Mouse (Mus musculus) heart, postnatal 4 days (tissue): Measurements from ENCODE around the gene Mlkl. TPM values are rescaled to one million over a fixed set of nuclear protein-coding genes. Genes with fewer than 3 reads are reported as not detected.
"Not testable (repeated sequence)": the region's sequence is repeated elsewhere in the genome, so short reads cannot be mapped to it uniquely, and the experiment has no call there.

Experiments used
- DNase-seq: peaks from one replicate; pipeline ENCODE4 v3.0.0; 2021
- total RNA-seq, 2 experiments: library from RNA; stranded (reverse); gene quantifications; 2 replicates each; pipeline ENCODE4 v1.2.3; 2021

Mlkl gene
- 1 to 10 TPM; 4.3 to 4.7 TPM for total RNA-seq

DNA sequence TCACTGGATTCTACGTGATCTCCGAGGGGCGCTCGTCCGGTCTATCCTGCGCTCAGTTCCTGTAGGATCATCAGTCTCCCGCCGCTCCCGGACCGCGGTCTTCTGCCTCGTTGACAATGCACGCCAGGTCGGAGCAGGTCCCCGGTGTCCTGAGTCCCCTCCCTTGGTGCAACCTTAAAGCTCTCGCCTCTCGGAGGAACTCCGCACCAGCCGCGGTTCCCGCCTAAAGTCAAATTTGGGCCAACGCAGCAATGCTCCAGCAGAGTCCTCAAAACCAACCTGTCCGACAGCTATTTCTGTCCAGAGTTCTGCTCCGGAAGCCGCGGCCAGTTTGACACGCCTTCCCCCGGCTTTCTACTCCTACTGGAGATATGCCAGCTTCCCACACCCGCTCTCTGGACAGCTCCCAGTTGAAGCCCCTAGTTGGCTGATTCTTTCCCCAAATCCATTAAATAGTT, at the start of gene Mlkl:
TSS of gene Mlkl (minus strand) at position 288 of the 458 bp plus-strand sequence.
- peak; percentile 66 for DNase-seq

DNA sequence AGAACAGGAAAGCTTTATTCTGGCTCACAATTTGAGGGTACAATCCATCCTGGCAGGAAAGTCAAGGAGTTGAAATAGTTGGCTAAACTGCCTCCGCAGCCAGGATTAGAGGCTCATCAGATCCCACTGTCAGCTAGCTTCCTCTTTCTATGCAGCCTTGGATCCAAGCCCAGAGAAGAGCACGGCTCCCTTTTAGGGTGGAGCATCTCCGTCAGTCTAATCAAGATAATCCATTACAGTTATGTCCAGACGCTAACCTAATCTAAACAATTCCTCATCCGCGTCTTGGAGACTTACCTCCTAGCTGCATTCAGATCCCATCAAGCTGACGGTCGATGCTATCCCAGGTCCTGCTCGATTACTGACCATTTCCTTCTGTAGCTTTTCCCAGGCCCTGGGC, 47.9 kb upstream of the Mlkl start:
- DNase-seq: no peak

DNA sequence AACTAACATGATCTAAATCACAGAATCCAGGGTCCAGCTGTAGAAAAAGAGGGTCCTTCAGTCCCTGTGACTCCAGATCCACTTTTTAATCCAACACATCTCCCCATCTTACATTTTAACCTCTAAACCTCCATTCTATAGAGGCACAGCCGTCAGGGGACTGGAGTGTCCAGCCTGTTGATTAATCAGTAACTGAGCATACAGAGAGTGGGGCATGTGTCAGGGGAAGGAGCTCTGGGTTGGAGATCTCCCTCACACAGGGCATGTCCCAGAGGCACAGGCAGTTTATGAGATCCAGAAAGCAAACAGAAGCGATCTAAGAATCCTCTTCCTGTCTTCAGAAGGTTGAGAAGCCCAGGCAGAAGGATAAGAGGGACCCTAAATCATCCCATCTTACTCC, 46.7 kb upstream of the Mlkl start:
- no peak for DNase-seq

DNA sequence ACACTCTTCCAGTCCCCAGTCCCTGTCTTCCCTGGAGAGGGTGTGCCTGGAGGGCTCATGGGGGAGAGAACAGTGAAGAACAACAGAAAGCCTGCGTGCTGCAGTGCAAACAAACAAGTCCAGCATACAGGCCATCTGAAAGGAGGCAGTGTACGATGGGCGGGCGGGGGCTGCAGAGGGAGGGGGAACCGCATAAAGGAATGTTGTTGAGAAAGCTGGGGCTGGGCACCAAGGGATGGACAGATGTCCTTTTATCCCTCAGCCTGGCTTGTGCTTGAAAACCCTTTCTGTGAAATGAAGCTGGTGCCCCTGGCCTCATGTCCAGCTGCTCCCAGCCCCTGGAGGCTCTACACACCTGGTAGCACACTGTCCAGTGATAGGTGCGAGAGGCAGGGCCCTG, 37.2 kb upstream of the Mlkl start:
- DNase-seq: no peak

DNA sequence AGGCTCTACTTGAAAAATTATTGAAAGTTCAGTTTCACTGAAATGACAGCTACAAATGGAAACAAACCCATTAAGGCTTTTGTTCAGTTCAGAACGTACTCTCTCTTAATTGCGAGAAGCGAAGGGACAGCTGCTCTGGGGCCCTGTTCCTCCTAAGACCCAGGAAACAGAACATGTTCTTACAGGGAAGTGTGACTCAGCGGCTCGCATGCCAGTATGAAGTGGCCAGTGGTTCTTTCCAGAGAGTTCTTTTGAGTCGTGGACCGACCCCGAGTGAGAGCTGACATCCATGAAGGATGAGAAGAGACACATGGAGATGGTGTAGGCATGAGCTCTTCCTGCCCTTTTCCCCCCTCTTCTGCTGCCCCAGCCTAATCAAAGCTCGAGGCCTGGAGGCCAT, 31.7 kb upstream of the Mlkl start:
- no peak for DNase-seq

DNA sequence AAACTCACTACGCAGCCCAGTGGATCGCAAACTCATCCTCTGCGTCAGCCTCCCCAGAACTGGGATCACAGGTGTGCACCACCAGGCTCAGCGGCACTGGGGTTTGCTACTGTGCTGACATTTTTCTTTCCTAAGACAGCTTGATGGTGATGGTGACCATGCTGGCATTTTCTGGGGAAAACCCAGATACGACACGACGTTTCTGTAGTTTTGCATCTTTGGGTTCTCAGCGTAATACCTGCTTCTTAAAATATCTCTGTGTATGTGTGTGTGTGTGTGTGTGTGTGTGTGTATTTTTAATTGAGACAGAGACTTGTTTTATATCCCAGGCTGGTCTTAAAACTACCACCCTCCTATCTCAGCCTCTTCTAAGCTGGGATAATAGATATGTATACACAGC, 29.4 kb upstream of the Mlkl start:
- DNase-seq: no peak

DNA sequence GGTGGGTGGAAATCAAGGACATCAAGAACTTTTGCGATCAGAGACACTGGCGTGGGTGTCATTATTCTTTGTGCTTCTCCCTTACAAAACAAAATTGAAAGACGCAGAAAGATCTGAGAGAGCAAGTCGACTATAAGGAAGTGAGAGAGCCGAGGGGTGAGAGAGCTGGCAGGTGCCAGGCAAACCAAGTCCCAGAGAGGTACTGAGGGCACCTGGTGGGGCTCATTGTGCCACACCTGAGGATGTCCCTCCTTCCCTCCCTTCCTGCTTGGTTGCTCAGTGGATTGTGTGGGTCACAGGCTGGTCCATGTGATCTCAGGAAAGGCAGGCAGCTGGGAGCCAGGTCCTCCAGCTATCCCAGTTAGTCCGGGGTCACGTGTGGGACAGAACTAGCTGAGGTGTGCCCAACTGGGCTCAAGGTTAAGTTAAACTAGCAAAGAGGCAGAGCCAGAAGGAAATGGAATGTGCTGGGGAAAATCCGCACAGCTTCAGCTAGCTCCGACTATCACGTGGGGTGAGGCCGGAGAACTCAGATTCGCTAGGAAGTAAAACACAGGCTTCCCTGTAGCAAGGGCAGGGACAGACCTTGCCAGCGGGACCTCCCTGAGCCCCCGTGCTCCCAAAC, 28.7 kb upstream of the Mlkl start:
- peak; percentile 27 for DNase-seq

DNA sequence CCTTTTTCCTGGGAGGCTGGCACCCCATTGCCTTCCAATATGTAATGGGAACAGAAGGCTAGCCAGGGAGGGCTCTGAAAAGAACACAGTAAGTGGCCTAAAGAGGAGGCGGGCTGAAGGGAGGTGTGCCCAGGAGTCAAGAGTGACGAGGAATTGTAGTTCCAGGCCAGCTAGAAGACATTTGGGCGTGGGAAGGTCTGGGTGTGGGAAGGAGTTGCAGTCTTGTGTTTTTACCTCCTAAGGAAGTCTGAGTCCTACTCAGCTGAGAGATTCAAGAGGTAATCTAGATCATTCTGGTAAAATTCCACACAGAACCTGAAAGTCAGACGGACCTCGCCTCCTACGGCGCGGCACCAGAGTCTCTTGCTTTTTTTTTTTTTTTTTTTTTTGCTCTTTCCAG, 25.5 kb upstream of the Mlkl start:
- no peak for DNase-seq

DNA sequence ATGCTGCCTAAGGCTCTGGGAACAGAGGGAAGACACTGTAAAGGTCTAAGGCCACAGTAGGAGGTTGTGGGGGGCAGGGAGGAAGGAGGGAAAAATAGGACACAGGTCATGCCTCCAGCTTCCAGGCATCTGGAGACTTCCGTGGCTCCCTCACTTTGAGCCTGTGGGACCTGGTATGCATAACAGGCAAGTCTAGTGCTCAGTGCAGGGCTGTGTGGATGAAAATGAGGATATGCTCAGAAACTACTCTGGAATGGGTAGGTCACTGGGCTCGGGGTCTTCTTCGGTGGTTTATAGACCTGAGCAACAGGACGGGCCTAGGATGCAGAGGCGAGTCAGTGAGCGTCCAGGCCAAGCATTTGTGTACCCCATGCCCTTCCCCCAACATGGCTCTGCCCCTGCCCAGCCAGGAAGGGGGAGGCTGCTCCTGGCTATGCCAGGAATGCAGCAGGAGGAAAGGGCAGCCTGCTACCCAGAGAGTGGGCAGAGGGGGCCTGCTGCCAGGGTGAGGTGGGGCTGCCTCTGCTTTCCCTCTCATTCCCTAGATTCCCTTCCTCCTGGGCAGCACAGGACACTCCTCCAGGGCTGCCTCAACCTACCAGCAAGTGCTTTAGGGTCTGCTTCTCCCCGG, 22.7 kb upstream of the Mlkl start:
- no peak for DNase-seq

DNA sequence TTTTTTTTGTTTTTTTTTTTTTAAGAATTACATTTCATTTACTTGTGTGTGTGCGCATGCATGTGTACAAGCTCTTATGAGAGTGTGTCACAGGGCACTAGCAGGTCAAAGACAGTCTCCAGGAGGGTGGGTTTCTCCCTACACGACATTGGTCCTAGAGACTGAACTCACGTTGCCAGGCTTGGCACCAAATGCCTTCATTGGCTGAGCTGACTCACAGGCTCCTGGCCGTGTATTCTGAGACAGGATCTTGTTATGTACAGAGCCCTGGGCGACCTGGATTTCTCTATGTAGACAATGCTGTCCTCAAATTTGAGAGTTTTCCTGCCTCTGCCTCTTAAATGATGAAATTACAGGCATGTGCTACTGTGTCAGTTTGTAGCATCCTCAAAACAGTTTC, 22.0 kb upstream of the Mlkl start:
- no peak for DNase-seq

DNA sequence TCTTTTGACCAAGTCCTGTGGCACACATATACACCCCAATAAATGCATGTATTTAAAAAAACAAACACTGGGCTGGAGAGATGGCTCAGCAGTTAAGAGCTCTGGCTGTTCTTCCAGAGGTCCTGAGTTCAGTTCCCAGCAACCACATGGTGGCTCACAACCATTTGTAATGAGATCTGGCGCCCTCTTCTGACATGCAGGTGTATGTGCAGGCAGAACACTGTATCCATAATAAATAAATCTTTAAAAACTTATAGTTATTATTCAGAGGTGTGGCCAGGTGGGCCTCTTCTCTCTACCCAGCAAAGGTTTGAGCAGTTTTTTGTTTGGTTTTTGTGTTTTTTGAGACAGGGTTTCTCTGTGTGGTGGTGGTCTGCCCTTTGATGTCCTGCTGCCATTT, 20.9 kb upstream of the Mlkl start:
- DNase-seq: no peak

DNA sequence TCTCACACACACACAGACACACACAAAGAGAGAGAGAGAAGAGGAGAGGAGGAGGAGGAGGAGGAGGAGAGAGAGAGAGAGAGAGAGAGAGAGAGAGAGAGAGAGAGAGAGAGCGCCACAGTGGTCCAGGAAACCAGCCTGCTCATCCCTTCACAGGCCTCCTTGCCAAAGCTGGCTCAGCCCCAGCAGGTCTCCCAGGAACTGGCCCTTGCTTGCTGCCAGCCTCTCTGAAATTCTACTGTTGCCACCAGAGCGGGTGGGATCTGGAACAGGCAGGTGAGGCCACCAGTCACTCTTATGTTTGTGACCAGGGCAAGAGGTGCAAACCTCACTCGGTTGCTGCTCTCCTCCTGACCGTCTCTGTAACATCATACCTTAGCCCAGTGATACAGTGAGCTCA, 19.5 kb upstream of the Mlkl start:
- DNase-seq: no peak

DNA sequence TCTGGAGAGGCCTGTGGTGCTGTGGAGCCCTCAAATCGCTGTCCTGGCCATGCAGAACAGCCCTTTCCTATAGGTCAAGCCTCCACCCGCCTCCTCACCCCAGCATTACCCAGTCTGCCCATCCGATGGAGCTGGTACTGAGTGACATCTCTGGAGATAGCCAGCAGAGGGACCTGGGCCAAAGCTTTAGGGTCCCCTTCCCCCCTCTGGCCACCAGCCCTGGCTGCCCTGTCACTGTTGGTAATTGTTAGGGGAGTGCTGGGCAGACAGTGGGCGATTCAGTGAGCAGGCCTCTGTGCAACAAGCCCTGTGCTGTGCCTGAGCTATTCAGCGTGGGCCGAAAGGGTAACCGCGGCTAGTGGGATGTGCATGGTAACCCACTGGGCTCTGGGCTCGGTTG, 15.5 kb upstream of the Mlkl start:
- DNase-seq: no peak

DNA sequence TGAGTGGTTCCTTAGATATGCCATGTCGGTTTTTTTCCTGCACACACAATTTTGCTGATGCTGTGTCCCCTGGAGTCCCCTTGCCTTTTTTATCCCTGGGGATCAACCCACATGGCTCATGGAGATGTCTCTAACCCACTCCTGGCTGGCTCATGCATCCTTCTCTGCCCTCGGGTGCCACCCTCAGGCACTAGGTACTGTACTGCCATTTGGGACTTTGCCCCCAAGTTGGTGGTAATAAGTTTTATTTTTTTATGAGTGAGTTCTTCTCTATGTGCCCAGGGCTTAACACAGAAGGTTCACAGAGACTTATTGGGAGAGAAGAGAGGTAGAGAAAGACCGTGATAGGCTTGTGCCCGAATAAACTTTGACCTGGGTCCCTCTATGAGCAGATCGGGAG, 14.3 kb upstream of the Mlkl start:
- DNase-seq: no peak

DNA sequence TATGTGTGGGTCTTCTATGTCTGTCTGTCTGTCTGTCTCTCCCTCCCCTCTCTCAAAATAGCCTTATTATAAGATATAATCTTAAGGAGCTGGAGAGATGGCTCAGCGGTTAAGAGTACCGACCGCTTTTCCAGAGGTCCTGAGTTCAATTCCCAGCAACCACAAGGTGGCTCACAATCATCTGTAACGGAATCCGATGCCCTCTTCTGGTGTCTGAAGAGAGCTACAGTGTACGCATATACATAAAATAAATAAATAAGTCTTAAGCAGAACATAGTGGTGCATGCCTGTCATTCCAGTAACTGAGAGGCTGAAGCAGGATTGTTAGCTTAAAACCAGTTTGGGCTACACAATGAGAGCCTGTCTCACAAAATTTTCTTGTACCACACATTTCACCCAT, 12.6 kb upstream of the Mlkl start:
- DNase-seq: no peak

DNA sequence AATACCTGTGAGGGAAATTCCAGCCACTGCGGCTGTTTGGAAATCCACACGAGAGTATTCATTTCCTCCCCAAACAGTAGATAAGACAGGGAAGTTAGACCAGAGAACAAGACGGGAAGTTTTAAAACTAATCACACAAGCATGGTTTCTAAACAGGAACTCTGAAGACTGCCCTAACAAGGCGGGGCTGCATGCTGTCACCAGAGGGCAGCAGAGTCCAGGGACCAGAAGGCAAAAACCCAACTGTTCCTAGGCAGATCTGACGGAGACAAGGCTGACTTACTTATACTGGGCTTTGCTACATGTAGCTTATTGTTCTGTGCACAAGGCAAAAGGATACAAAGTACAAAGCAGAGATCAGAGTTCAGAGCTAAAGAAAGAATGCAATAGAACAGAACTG, 5.2 kb upstream of the Mlkl start:
- DNase-seq: peak; percentile 90

DNA sequence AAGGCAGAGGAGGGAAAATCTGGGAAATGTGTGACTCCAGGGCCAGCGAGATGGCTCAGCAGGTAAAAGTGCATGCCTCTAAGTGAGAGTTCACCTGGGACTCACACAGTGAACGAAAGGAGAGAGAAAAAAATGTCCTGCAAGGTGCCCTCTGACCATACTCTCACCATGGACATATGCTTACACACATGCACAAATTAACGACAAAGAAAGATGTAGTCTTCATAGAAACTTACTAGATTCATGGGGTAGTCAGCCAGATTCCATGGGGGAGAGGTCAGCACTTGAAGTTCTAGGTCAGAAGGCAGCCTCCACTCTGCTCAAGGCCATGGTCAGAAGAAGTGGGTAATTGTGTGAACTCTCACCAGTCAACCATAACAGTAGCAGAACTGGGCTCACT, 2.2 kb upstream of the Mlkl start:
- no peak for DNase-seq

DNA sequence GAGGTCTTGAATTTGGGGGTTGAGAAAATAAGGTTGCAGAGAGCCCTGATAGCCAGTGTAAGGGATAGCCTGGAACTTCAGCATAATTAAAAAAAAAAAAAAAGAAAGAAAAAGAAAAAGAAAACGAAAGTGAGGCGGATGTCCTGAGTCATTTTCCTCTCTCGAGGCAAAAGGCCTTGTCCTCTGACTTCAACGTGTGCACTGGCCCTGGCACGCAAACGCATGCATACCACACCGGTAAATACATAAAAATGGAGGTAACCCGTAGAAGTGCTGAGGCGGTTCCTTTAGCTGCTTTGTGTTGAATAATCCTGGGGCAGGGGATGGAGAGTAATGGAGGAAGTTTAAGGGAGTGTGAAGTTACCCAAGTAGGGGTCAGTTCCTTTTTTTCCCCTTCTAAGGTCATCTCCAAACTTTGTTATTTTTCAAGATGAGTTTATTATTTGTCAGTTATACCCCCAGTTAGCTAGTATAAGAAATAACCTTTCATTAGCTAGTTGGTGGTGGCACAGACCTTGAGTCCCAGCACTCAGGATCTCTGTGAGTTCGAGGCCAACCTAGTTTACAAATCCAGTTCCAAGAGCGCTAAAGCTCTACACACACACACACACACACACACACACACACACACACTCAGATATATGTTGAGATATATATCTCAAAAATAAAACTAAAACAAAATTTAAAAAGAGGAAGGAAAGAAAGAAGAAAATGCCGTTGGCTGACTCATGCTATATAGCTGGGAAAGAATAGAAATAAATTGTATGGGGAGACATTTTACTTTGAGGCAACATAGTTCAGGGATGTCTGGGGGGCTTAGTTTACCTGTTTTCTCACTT, 612 bp upstream of the Mlkl start:
- no peak for DNase-seq

DNA sequence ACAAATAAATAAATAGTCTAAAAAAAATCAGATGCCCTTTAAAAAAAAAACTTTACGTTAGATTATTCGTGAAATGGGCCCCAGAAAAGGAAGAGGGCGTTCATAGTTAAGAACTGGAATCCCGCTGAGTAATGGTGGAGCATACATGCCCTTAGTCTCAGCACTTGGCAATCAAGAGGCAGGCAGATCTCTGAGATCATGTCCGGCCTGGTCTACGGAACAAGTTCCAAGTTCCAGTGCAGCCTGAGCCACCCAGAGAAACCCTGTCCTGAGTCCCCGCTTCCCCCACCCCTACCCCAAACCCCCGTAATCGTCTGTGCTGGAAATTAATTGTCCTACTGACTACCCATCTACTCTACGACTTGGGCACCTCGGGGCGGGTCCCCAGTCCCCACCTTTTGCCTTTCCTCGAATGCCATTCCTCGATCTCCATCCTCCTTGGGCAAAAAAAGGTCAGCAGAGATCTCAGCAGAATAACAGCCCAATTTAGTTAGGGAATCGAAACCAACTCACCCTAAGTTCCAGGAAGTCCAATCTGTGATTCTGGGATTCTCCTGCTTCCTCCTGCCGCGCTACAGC, 577 bp downstream of the Mlkl start:
- no peak for DNase-seq

DNA sequence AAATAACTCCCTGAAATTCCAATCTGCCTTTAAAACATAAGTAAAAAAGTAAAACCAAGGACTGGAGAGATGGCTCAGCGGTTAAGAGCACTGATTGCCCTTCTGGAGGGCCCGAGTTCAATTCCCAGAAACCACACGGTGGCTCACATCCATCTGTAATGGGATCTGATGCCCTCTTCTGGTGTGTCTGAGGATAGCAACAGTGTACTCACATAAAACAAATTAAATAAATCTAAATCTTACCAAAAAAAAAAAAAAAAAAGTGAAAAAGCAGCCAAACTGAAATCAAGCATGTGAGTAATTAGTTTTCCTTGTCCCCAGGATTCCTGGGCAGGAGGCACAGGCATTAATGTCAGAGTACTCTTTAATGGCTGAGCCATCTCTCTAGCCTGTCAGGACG, 1.3 kb downstream of the Mlkl start:
- DNase-seq: no peak

DNA sequence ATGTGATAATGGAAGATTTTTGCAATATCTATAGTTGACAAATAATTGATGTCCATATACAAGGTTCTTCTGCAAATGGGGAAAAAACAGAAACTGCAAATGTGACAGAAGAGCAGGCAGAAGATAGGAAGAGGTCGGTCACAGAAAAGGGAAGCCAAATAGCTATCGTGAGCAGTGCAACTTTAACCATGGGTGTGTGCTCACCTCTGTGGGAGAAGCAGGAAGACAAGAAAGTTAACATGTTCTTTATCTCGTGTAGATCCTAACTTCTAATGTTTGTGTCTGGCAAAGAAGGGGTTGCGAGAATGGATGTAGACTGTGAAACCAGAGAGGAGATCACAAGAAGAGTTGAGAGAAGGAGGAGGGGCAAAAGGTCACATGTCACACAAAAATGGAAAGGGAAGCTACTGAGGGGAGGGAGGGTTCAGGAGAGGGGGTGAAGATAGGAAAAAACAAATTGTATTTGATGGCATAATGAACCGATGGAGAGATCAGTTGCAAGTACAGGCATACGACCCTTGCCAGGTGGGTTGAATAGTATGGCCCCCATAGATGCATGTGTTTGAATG, 12.7 kb downstream of the Mlkl start:
- no peak for DNase-seq

DNA sequence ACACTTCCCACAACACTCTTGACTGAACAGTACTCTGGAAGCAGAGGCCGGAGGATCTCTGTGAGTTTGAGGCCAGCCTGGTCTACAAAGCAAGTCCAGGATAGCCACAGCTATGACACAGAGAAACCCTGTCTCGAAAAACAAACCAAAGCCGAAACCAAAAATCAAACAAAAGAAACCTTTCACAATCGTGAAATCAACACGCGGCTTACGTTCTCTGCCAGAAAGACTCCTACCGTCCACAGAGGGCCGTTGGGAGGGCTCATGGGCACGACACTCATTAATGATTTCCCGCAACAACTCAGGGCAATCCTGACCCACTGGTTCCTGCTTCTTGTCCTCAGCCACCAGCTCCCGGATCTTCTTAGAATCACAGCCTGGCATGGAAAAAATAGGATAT, 23.2 kb downstream of the Mlkl start:
- no peak for DNase-seq

DNA sequence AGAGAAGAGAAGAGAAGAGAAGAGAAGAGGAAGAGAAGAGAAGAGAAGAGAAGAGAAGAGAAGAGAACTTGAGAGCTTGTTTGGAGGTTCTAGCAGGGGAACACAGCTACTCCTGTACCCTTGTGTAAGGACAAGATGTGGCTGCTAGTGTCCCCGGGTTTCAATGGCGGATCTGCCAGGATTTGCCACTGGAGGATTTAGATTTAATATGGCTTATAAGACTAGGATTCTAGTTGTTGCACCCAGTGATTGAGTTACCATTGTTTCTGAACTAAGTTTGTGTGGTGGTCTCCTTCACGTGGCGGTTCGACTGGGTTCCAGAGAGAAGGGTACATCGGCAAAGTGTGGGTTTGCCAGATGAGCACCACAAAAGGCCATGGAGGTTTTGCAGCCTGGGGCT, 24.0 kb downstream of the Mlkl start:
- not testable (repeated sequence) for DNase-seq
